Mouse (Mus musculus): ENCODE data around the gene Cpa1. TPM values are rescaled to one million over a fixed set of nuclear protein-coding genes. Genes with fewer than 3 reads are reported as not detected.

Gene Cpa1
- polyA plus RNA-seq, 1 experiment = not detected

DNA sequence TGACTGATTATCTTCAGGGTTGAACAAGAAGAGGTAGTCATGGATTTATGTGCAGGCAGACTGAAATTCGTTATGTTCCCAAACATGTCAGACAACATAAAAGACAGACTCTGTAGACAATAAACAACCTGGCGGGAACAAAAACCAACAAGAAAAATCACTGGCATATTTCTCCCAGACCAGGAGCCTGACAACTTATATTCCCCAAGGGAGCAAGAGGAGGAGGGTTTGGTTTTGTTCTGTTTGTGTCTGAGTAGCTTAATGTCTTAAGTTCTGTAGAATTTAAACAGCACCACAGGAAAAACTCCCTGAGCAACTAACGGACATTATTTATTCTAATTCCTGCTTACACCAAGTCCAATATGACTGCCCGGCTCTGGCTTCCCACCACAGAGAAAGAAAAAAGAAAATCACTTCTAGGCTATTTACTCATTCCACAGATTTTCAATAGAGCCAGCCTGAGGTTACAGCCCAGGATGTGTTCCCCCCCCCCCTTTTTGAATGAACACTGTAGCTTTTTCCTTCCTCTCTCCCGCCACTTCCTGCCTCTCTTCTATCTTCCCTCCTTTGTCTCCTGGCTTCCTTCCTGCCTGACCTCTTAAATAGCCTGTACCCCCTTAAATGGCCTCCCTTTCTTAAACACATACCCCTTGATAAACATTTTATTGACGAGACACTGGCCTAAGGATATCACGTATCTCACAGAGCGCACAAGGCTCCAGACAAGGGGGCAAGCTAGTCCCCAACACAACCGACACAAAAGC is 13.6 kb downstream of the Cpa1 start:
- Histone ChIP-seq H3K27me3 (ENCODE audit: control insufficient read depth, insufficient read depth, low read length) (no peaks in the 10 kb centered on the region), H3K4me1 (replicated peaks; ENCODE audit: control insufficient read depth, insufficient read depth, low read length) (peaks cover 3% of the 10 kb centered on the region; the same call in 1 of the 2 replicates), H3K4me3 (ENCODE audit: control insufficient read depth, insufficient read depth, low read length) (no peak overlapping the region), H3K36me3 (ENCODE audit: control insufficient read depth, insufficient read depth, low read length) (no peaks in the 10 kb centered on the region), H3K27ac (ENCODE audit: control insufficient read depth, insufficient read depth, low read length) (no peak overlapping the region)
- TF ChIP-seq POLR2A (IDR thresholded peaks at IDR 0.05; ENCODE audit: control insufficient read depth, extremely low read depth, insufficient read depth, low read length, poor library complexity) = no peak
- TF ChIP-seq CTCF (IDR thresholded peaks at IDR 0.05; ENCODE audit: borderline replicate concordance, control insufficient read depth, extremely low read depth, insufficient read depth, low read length, poor library complexity) = no peak
- no peak for DNase-seq
- 90% methylated on average over 9 of the region's 9 CpGs for WGBS

DNA sequence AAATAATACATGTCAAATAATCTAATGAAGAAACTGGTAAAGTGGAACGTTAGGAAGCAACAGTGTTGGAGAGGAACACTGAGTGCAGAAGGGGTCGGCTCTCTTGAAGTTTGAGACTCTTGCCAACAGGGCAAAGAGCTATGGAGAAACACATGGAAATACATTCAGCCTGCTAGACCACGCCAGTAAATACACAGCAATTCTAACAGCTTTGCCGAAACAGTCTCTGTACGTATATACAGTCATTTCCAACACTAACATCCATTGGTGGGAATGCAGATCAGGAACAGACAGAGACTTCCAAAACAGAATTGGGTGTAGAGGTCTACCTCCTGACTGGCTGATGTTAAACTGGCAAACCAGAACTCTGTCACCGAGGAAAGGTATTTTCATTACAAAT is 14.5 kb downstream of the Cpa1 start:
- Histone ChIP-seq H3K27me3 (ENCODE audit: control insufficient read depth, insufficient read depth, low read length) (no peaks in the 10 kb centered on the region), H3K4me1 (replicated peaks; ENCODE audit: control insufficient read depth, insufficient read depth, low read length) (peaks cover 3% of the 10 kb centered on the region; the same call in 1 of the 2 replicates), H3K27ac (ENCODE audit: control insufficient read depth, insufficient read depth, low read length) (no peak overlapping the region), H3K36me3 (ENCODE audit: control insufficient read depth, insufficient read depth, low read length) (no peaks in the 10 kb centered on the region), H3K4me3 (ENCODE audit: control insufficient read depth, insufficient read depth, low read length) (no peak overlapping the region)
- DNase-seq = no peak
- WGBS = 95% methylated on average over 6 of the region's 6 CpGs
- no peak for TF ChIP-seq CTCF (IDR thresholded peaks at IDR 0.05; ENCODE audit: borderline replicate concordance, control insufficient read depth, extremely low read depth, insufficient read depth, low read length, poor library complexity)
- TF ChIP-seq POLR2A (IDR thresholded peaks at IDR 0.05; ENCODE audit: control insufficient read depth, extremely low read depth, insufficient read depth, low read length, poor library complexity) = no peak

GRCm38 (mm10) chr6:30654402-30654859 is 15.4 kb downstream of the Cpa1 start:
- DNase-seq = no peak
- 88% methylated on average over 6 of the region's 6 CpGs for WGBS
- H3K36me3 ChIP-seq (ENCODE audit: control insufficient read depth, insufficient read depth, low read length) = no peaks in the 10 kb centered on the region
- H3K27me3 ChIP-seq (ENCODE audit: control insufficient read depth, insufficient read depth, low read length) = no peaks in the 10 kb centered on the region
- H3K4me3 ChIP-seq (ENCODE audit: control insufficient read depth, insufficient read depth, low read length) = no peak overlapping the region
- no peak overlapping the region for H3K27ac ChIP-seq (ENCODE audit: control insufficient read depth, insufficient read depth, low read length)
- TF ChIP-seq POLR2A (IDR thresholded peaks at IDR 0.05; ENCODE audit: control insufficient read depth, extremely low read depth, insufficient read depth, low read length, poor library complexity) (no peak), CTCF (IDR thresholded peaks at IDR 0.05; ENCODE audit: borderline replicate concordance, control insufficient read depth, extremely low read depth, insufficient read depth, low read length, poor library complexity) (no peak)
- H3K4me1 ChIP-seq (replicated peaks; ENCODE audit: control insufficient read depth, insufficient read depth, low read length) = peaks cover 3% of the 10 kb centered on the region; the same call in 1 of the 2 replicates

GRCm38 (mm10) chr6:30654932-30655331 is 15.9 kb downstream of the Cpa1 start:
- no peaks in the 10 kb centered on the region for H3K36me3 ChIP-seq (ENCODE audit: control insufficient read depth, insufficient read depth, low read length)
- WGBS = 94% methylated on average over 3 of the region's 3 CpGs
- H3K27ac ChIP-seq (ENCODE audit: control insufficient read depth, insufficient read depth, low read length) = no peak overlapping the region
- H3K4me3 ChIP-seq (ENCODE audit: control insufficient read depth, insufficient read depth, low read length) = no peak overlapping the region
- peaks cover 3% of the 10 kb centered on the region; the same call in 1 of the 2 replicates for H3K4me1 ChIP-seq (replicated peaks; ENCODE audit: control insufficient read depth, insufficient read depth, low read length)
- TF ChIP-seq CTCF (IDR thresholded peaks at IDR 0.05; ENCODE audit: borderline replicate concordance, control insufficient read depth, extremely low read depth, insufficient read depth, low read length, poor library complexity) = no peak
- no peak for TF ChIP-seq POLR2A (IDR thresholded peaks at IDR 0.05; ENCODE audit: control insufficient read depth, extremely low read depth, insufficient read depth, low read length, poor library complexity)
- no peaks in the 10 kb centered on the region for H3K27me3 ChIP-seq (ENCODE audit: control insufficient read depth, insufficient read depth, low read length)
- no peak for DNase-seq

GRCm38 (mm10) chr6:30657279-30657678 is 18.3 kb downstream of the Cpa1 start:
- Histone ChIP-seq H3K4me3 (ENCODE audit: control insufficient read depth, insufficient read depth, low read length) (no peak overlapping the region), H3K27ac (ENCODE audit: control insufficient read depth, insufficient read depth, low read length) (no peak overlapping the region), H3K27me3 (ENCODE audit: control insufficient read depth, insufficient read depth, low read length) (no peaks in the 10 kb centered on the region), H3K4me1 (replicated peaks; ENCODE audit: control insufficient read depth, insufficient read depth, low read length) (peaks cover 3% of the 10 kb centered on the region; the same call in 1 of the 2 replicates), H3K36me3 (ENCODE audit: control insufficient read depth, insufficient read depth, low read length) (no peaks in the 10 kb centered on the region)
- no peak for DNase-seq
- WGBS = 82% methylated on average over 12 of the region's 12 CpGs
- no peak for TF ChIP-seq POLR2A (IDR thresholded peaks at IDR 0.05; ENCODE audit: control insufficient read depth, extremely low read depth, insufficient read depth, low read length, poor library complexity)
- no peak for TF ChIP-seq CTCF (IDR thresholded peaks at IDR 0.05; ENCODE audit: borderline replicate concordance, control insufficient read depth, extremely low read depth, insufficient read depth, low read length, poor library complexity)

- TF ChIP-seq POLR2A (IDR thresholded peaks at IDR 0.05; ENCODE audit: control insufficient read depth, extremely low read depth, insufficient read depth, low read length, poor library complexity) (no peak), CTCF (IDR thresholded peaks at IDR 0.05; ENCODE audit: borderline replicate concordance, control insufficient read depth, extremely low read depth, insufficient read depth, low read length, poor library complexity) (no peak)
- H3K4me1 ChIP-seq (replicated peaks; ENCODE audit: control insufficient read depth, insufficient read depth, low read length) = peaks cover 3% of the 10 kb centered on the region; the same call in 1 of the 2 replicates
These were observed 19.6 kb downstream of the Cpa1 start for GRCm38 (mm10) chr6:30658619-30659018.

More at GRCm38 (mm10) chr6:30658619-30659018, 19.6 kb downstream of the Cpa1 start:
- Histone ChIP-seq H3K27ac (ENCODE audit: control insufficient read depth, insufficient read depth, low read length) (no peak overlapping the region), H3K36me3 (ENCODE audit: control insufficient read depth, insufficient read depth, low read length) (no peaks in the 10 kb centered on the region), H3K4me3 (ENCODE audit: control insufficient read depth, insufficient read depth, low read length) (no peak overlapping the region), H3K27me3 (ENCODE audit: control insufficient read depth, insufficient read depth, low read length) (no peaks in the 10 kb centered on the region)
- 86% methylated on average over 9 of the region's 9 CpGs for WGBS
- DNase-seq = no peak

All from thymus, adult 2 months (tissue).